Mouse (Mus musculus) neutrophil, adult 59 days (primary cell): ENCODE measurements around the gene Kptn. TPM values are rescaled to one million over a fixed set of nuclear protein-coding genes. Genes with fewer than 3 reads are reported as not detected.

ENCODE experiments used
- total RNA-seq, 2 experiments: library from RNA; stranded (reverse); gene quantifications; 1 replicate in 1 of 2; 2 replicates in 1 of 2; pipeline ENCODE4 v1.2.4; 2023

Gene Kptn
- total RNA-seq, result 10 to 100 TPM; 19.0 to 19.7 TPM

GRCm38 (mm10) chr7:16119569-16120261, at the start of gene Kptn:
Kptn (plus strand) TSS chr7:16119895.

GRCm38 (mm10) chr7:16098021-16099017, 21.4 kb upstream of the Kptn start, which contains the start of gene Napa:
Napa (plus strand) TSS chr7:16098458.

DNA sequence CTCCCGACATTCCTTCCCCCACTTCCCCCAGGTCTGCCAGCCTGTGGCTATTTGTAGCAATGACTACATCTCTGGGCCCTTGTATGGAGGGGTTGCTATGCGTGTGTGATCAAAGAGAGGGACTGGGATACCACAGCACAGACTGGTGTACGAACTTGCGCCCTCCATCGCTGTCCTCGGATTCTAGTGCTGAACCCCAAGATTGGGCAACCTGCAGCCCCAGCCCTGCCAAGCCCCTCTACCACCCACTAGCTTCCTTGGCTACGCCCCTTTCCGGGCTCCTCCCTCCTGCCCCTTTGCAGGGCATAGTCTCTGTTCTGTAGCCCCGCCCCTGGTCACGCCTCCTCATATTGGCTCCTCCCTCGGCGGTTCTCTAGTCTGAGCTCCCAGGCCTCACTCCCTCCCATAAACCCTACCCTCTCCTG, 9.7 kb downstream of the Kptn start, which contains the start of gene Slc8a2:
Gene Slc8a2 (plus strand): TSS at position 406 of the 425 bp plus-strand sequence.

GRCm38 (mm10) chr7:16174597-16175541, 55.2 kb downstream of the Kptn start, which contains the start of gene Meis3:
Meis3 (plus strand) TSS chr7:16175090.

Other genes with a start within 250 kb of the Kptn start
- not detected for gene Crx, start 239.9 kb upstream of the Kptn start, total RNA-seq
- not detected for gene Crxos, start 237.3 kb upstream of the Kptn start, total RNA-seq
- 10 to 100 TPM; 29.9 to 31.5 TPM for gene Selenow, start 197.5 kb upstream of the Kptn start, total RNA-seq
- 100 to 1,000 TPM; 144 to 183 TPM for gene Nop53, start 173.8 kb upstream of the Kptn start, total RNA-seq
- under 1 TPM; 0.44 to 0.60 TPM for gene Ehd2, start 152.3 kb upstream of the Kptn start, total RNA-seq
- 10 to 100 TPM; 30.5 to 32.9 TPM for gene Bicra, start 72.0 kb upstream of the Kptn start, total RNA-seq
- under 1 TPM; 0.20 to 0.33 TPM for gene Zfp541, start 58.1 kb upstream of the Kptn start, total RNA-seq
- 100 to 1,000 TPM; 171 to 180 TPM for gene Napa, start 21.4 kb upstream of the Kptn start, total RNA-seq
- under 1 TPM in 1 of 2 experiments, not detected in 1; 0.11 TPM for gene Slc8a2, start 9.9 kb downstream of the Kptn start, total RNA-seq
- gene Meis3, start 55.2 kb downstream of the Kptn start, total RNA-seq, result under 1 TPM in 1 of 2 experiments, not detected in 1; 0.86 TPM
- 10 to 100 TPM; 20.4 to 24.2 TPM for gene Dhx34, start 102.1 kb downstream of the Kptn start, total RNA-seq
- gene C5ar2, start 124.3 kb downstream of the Kptn start, total RNA-seq, result 10 to 100 TPM; 25.2 to 26.8 TPM
- 100 to 1,000 TPM; 417 to 461 TPM for gene C5ar1, start 139.6 kb downstream of the Kptn start, total RNA-seq
- gene Inafm1, start 153.7 kb downstream of the Kptn start, total RNA-seq, result 10 to 100 TPM; 13.3 to 15.2 TPM
- 100 to 1,000 TPM; 179 to 201 TPM for gene Ccdc9, start 166.9 kb downstream of the Kptn start, total RNA-seq
- 10 to 100 TPM; 24.8 to 28.4 TPM for gene Bbc3, start 188.5 kb downstream of the Kptn start, total RNA-seq